Mouse (Mus musculus): ENCODE results near the gene Trip10. TPM values are rescaled to one million over a fixed set of nuclear protein-coding genes. Genes with fewer than 3 reads are reported as not detected.

Gene Trip10
- total and polyA plus RNA-seq, 3 experiments, result 9.8 to 22.0 (median 16.3) TPM

DNA sequence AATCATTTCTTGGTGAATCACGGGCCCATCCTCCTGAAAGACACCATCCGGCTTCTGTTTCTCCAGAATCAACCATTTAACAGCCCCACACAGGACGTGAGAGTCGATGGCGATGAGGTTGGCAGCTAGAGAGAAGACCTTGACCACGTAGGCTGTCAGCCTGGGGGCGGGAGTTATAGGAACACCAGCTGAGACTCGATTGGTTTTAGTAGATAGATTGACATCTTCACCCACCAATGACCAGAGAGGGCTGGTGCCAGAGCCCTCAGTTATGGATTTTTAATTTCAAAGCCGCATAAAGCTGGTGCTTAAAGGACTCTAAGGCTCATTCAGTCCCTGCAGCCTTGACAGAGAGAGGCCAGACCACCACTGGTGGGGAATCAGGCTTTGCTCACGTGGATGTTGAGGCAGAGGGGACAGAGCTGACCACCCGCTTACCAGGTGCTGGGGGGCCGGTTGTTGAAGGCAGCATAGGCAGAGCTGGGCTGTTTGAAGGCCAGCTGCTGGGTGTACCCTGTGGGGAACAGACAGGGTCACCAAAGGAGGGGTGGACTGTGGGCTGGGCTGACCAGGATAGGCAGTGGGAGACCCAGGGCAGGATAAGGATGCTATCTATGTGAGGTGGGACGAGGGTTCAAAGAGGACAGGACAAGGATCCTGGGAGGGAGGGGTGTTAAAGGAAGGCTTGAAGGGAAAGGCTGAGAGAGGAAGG lies 34.4 kb upstream of the Trip10 start:
- TF ChIP-seq GATA1 (IDR thresholded peaks at IDR 0.05; ENCODE audit: borderline replicate concordance, low read length) (no peak), CTCF (IDR thresholded peaks at IDR 0.05; ENCODE audit: low read depth, low read length) (no peak), POLR2AphosphoS5 (IDR thresholded peaks at IDR 0.05; ENCODE audit: insufficient replicate concordance, low read depth, low read length) (no peak)
- Histone ChIP-seq H3K4me1 (ENCODE audit: insufficient read depth, low read depth, low read length) (peaks cover 29% of the 10 kb centered on the region), H3K9me3 (replicated peaks) (no peaks in the 10 kb centered on the region), H3K36me3 (replicated peaks) (no peaks in the 10 kb centered on the region), H3K27me3 (ENCODE audit: insufficient read depth, low read length) (peaks cover 56% of the 10 kb centered on the region), H3K4me3 (ENCODE audit: low read depth, low read length) (no peak overlapping the region)
- DNase-seq (ENCODE audit: low spot score) (no peak), ATAC-seq (ENCODE audit: extremely low read depth, insufficient number of reproducible peaks, low FRiP score, poor library complexity, severe bottlenecking) (no peak)

DNA sequence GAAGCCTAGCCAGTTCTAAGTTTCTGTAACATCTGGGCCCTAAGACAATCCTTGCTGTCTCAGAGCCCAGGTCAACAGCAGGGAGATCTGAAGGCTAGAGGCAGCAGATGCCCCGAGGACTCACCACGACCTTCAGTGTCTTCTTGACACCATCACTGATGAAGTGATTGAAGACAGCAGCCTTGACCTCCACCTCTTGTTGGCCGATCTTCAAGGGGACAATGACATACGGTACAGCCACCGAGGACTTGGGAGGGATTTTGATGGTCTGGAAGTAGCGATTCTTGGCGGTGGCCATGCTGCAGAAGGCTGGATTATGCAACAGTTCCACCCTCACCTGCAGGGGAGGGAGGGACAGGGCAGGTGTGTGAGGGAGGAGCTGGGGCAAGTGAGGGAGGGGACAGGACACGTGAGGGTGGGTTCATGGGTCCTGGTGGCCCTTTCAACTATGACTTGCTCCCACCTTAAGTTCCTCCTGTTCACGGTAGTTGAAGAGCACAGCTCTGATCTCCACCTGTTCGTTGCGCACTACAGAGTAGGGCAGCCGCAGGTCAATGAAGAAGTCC lies 30.8 kb upstream of the Trip10 start:
- Histone ChIP-seq H3K27me3 (ENCODE audit: insufficient read depth, low read length) (peaks cover 64% of the 10 kb centered on the region), H3K4me1 (ENCODE audit: insufficient read depth, low read depth, low read length) (peaks cover 36% of the 10 kb centered on the region)
- DNase-seq (ENCODE audit: low spot score), result no peak

DNA sequence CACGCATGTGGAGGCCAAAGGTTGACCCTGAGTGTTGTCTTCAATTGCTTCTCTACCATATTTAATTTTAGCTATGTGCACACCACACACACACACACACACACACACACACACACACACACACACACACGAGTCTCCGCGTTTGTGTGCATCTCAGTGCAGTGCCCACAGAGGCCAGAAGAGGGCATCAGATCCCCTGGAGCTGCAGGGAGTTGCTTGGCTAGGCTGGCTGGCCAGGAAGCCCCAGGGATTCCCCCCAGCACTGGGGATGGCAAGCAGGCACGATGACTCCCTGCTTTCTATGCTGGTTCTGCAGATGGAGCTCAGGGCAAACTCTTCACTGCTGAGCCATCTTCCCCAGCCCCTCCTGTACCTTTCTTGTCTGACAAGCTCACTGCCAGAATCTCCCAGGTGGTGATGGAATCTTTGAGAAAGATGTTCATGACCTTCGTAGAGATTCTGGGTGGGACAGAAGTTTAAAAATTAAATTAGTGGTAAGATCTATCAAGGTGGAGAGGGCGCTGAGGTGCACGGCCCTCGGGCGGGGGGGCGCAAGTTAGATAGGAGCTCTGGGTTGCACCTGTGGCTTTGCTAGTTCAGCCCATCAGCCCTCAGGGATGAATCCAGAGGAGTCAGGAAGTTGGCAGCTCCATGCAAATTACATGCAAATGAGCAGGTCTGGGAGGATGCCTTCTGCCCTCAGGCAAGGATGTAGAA lies 29.9 kb upstream of the Trip10 start:
- Histone ChIP-seq H3K36me3 (replicated peaks) (no peaks in the 10 kb centered on the region), H3K27me3 (ENCODE audit: insufficient read depth, low read length) (peaks cover 66% of the 10 kb centered on the region), H3K9me3 (replicated peaks) (no peaks in the 10 kb centered on the region), H3K4me1 (ENCODE audit: insufficient read depth, low read depth, low read length) (peaks cover 45% of the 10 kb centered on the region), H3K4me3 (ENCODE audit: low read depth, low read length) (no peak overlapping the region)
- TF ChIP-seq TAL1 (conservative IDR thresholded peaks at IDR 0.05; ENCODE audit: low read depth, low read length), result no peak
- peak; percentile 57 for TF ChIP-seq CTCF (IDR thresholded peaks at IDR 0.05; ENCODE audit: low read depth, low read length)
- DNase-seq (ENCODE audit: low spot score) (no peak), ATAC-seq (ENCODE audit: extremely low read depth, insufficient number of reproducible peaks, low FRiP score, poor library complexity, severe bottlenecking) (no peak)

More for the DNA sequence above, 30.8 kb upstream of the Trip10 start:
- TF ChIP-seq GATA2 (IDR thresholded peaks at IDR 0.05; ENCODE audit: borderline replicate concordance, low read depth, low read length) (no peak), GATA1 (IDR thresholded peaks at IDR 0.05; ENCODE audit: borderline replicate concordance, low read length) (no peak), TAL1 (conservative IDR thresholded peaks at IDR 0.05; ENCODE audit: low read depth, low read length) (no peak), CTCF (IDR thresholded peaks at IDR 0.05; ENCODE audit: low read depth, low read length) (no peak), POLR2AphosphoS5 (IDR thresholded peaks at IDR 0.05; ENCODE audit: insufficient replicate concordance, low read depth, low read length) (no peak)
- H3K4me3 ChIP-seq (ENCODE audit: low read depth, low read length), result no peak overlapping the region
- no peaks in the 10 kb centered on the region for H3K36me3 ChIP-seq (replicated peaks)
- ATAC-seq (ENCODE audit: extremely low read depth, insufficient number of reproducible peaks, low FRiP score, poor library complexity, severe bottlenecking), result no peak
- H3K9me3 ChIP-seq (replicated peaks), result no peaks in the 10 kb centered on the region

DNA sequence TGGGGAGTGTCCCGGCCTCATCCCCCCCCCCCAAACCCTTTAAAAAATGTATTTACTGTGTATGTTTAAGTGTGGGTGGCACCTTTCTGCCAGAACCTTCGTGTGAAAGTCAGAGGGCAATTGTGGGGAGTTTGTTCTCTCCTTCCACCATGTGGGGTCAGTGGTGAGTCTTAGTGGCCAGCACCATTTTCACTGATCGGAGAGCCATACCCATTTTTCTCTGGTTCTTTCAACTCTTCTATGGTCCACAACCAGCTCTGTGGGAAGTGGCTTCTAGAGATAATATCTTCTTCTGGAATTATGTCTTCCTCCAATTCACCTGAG lies 29.4 kb upstream of the Trip10 start:
- no peak for TF ChIP-seq GATA1 (IDR thresholded peaks at IDR 0.05; ENCODE audit: borderline replicate concordance, low read length)
- TF ChIP-seq TAL1 (conservative IDR thresholded peaks at IDR 0.05; ENCODE audit: low read depth, low read length), result no peak
- TF ChIP-seq CTCF (IDR thresholded peaks at IDR 0.05; ENCODE audit: low read depth, low read length), result no peak
- TF ChIP-seq GATA2 (IDR thresholded peaks at IDR 0.05; ENCODE audit: borderline replicate concordance, low read depth, low read length), result no peak
- no peak for TF ChIP-seq POLR2AphosphoS5 (IDR thresholded peaks at IDR 0.05; ENCODE audit: insufficient replicate concordance, low read depth, low read length)

DNA sequence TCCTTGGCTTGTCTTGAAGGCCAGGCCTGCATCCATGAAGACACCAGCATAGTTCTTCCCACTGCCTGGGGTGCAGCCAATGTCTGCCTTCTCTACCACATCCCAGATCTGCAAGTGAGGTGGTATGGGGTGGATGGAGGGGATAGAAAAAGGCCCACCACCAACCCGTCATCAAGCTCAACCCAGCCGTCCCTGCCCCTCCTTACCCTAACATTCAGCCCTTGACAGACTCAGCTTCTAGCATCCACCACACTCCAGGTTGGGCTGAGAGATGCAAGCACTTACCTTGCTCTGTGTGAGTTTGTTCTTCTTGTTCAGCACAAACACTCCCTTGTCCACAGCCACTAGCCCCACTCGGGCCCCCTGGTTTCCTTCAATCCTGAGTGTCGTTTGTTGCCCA lies 27.3 kb upstream of the Trip10 start:
- Histone ChIP-seq H3K27me3 (ENCODE audit: insufficient read depth, low read length) (peaks cover 65% of the 10 kb centered on the region), H3K4me1 (ENCODE audit: insufficient read depth, low read depth, low read length) (peaks cover 42% of the 10 kb centered on the region)

More for the DNA sequence above, 29.4 kb upstream of the Trip10 start:
- H3K4me3 ChIP-seq (ENCODE audit: low read depth, low read length), result no peak overlapping the region
- no peaks in the 10 kb centered on the region for H3K9me3 ChIP-seq (replicated peaks)
- ATAC-seq (ENCODE audit: extremely low read depth, insufficient number of reproducible peaks, low FRiP score, poor library complexity, severe bottlenecking) (no peak), DNase-seq (ENCODE audit: low spot score) (no peak)
- peaks cover 64% of the 10 kb centered on the region for H3K27me3 ChIP-seq (ENCODE audit: insufficient read depth, low read length)
- no peaks in the 10 kb centered on the region for H3K36me3 ChIP-seq (replicated peaks)
- peaks cover 45% of the 10 kb centered on the region for H3K4me1 ChIP-seq (ENCODE audit: insufficient read depth, low read depth, low read length)

DNA sequence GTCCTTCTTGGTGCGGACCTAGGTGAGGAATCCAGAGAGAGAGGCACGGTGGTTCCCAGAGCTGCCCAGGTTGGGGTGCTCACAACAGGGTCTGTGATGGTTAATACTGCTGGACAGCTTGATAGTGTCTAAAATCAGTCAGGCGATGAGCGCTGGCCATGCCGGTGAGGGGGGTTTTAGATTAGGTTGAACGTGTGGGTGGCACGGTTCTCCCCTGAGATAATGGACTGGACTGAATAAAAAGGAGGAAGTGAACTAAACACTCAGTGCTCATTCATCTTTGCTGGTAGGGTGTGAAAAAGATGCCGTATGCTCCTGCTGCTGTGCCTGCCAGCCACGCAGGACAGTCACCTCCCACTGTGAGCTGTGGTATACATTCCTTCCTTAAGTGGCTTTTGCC lies 25.9 kb upstream of the Trip10 start:
- no peak overlapping the region for H3K4me3 ChIP-seq (ENCODE audit: low read depth, low read length)
- peaks cover 71% of the 10 kb centered on the region for H3K27me3 ChIP-seq (ENCODE audit: insufficient read depth, low read length)
- TF ChIP-seq GATA1 (IDR thresholded peaks at IDR 0.05; ENCODE audit: borderline replicate concordance, low read length) (no peak), POLR2AphosphoS5 (IDR thresholded peaks at IDR 0.05; ENCODE audit: insufficient replicate concordance, low read depth, low read length) (no peak), GATA2 (IDR thresholded peaks at IDR 0.05; ENCODE audit: borderline replicate concordance, low read depth, low read length) (no peak), TAL1 (conservative IDR thresholded peaks at IDR 0.05; ENCODE audit: low read depth, low read length) (no peak), CTCF (IDR thresholded peaks at IDR 0.05; ENCODE audit: low read depth, low read length) (no peak)
- DNase-seq (ENCODE audit: low spot score) (no peak), ATAC-seq (ENCODE audit: extremely low read depth, insufficient number of reproducible peaks, low FRiP score, poor library complexity, severe bottlenecking) (no peak)
- H3K4me1 ChIP-seq (ENCODE audit: insufficient read depth, low read depth, low read length), result peaks cover 41% of the 10 kb centered on the region
- H3K36me3 ChIP-seq (replicated peaks), result no peaks in the 10 kb centered on the region
- no peaks in the 10 kb centered on the region for H3K9me3 ChIP-seq (replicated peaks)

More for the DNA sequence above, 27.3 kb upstream of the Trip10 start:
- TF ChIP-seq GATA1 (IDR thresholded peaks at IDR 0.05; ENCODE audit: borderline replicate concordance, low read length) (no peak), GATA2 (IDR thresholded peaks at IDR 0.05; ENCODE audit: borderline replicate concordance, low read depth, low read length) (no peak), TAL1 (conservative IDR thresholded peaks at IDR 0.05; ENCODE audit: low read depth, low read length) (no peak), CTCF (IDR thresholded peaks at IDR 0.05; ENCODE audit: low read depth, low read length) (no peak), POLR2AphosphoS5 (IDR thresholded peaks at IDR 0.05; ENCODE audit: insufficient replicate concordance, low read depth, low read length) (no peak)
- no peaks in the 10 kb centered on the region for H3K36me3 ChIP-seq (replicated peaks)
- no peak overlapping the region for H3K4me3 ChIP-seq (ENCODE audit: low read depth, low read length)
- ATAC-seq (ENCODE audit: extremely low read depth, insufficient number of reproducible peaks, low FRiP score, poor library complexity, severe bottlenecking) (no peak), DNase-seq (ENCODE audit: low spot score) (no peak)
- H3K9me3 ChIP-seq (replicated peaks), result no peaks in the 10 kb centered on the region
